Mouse (Mus musculus) c-Kit-positive CD71-positive TER-119-negative erythroid progenitor cells, embryonic 14.5 days (primary cell): ENCODE results near the gene Slc6a20b.

ENCODE experiments used
- DNase-seq: peaks from one replicate; pipeline ENCODE4 v3.0.0-alpha.2; 2013; ENCODE audit warnings: low read depth

Slc6a20b gene

DNA sequence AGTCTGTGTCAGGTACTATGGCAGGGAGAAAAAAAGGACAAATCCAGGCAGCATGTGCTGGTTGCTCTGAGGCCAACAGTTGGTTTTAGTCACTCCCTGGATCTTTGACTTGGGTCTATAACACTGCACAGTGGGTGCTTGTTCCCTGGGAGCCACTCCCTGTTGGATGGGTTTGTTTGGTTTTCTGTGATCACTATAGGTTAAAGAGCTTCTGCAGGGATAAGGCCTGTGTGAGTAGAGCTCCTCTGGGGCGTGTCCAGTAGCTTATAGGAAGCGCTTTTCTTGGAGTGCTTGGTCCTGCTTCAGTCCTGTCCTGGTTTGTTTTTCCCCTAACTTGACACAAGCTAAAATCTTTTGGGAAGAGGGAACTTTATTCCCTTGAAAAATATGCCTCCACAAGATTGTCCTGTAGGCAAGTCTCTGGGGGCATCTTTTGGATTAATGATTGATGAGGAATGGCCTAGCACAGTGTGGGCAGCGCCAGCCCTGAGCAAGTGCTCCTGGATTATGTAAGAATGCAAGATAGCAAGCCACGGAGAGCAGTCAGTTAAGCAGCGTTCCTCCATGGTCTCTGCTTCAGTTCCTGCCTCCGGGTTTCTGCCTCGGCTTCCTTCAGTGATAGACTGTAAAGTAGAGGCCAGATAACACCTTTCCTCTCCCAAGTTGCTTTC lies 43.0 kb downstream of the Slc6a20b start:
- DNase-seq: no peak

DNA sequence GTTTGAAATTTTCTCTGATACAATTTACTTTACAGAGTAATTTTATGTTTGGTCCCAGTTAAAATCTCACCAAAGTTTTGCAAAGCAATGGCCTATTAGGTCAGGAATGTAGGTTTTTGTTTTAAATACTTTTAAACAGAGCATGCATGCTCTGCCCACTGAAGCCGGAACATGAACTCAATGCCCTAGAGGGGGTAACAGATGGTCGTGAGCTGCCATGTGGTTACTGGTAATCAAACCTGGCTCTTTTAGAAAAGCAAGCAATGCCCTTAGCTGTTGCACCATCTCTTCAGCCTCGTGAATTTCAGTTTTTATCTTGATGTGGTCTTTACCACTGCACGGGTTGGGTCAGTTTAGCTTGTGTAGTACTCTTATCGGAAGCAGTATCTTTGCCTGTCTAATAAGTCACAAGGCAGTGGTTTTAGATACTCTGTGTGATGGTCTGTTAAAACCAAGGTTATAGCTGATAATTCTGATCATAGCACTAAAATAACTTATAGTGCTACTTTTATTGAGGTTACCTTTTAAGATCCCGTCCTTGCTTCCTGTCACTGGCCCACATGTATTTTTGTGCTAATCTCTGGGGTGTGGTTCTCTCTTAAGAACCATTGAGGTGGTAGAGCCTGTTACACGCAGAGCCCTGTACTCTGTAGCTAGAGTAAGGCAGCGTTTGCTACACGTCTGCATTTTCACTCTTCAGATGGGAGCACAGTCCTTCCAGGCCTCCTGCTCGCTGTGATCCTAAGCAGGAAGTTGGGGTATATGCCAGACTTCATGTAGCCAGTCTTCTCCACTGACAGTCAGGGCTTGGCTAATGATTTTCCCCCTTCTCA lies 54.8 kb downstream of the Slc6a20b start:
- DNase-seq: no peak

DNA sequence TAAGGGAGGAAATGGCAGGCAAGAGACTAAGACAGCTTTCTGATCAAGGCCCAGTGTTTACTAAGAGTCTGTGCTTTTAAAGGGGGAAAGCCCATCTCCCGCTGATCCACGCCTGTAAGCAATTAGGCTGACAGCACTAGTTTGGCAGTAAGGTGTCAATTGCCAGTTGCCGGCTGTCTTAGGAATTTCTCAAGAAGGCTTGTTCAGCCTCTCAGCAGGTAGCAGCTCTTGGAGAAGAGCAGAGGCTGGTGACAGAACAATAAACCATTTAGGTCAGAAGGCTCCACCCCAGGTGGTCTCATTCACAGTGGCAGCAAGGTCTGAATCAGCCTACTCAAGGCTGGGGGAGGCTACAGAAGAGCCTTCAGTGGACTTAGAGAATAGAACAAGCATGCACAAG lies 77.8 kb downstream of the Slc6a20b start:
- no peak for DNase-seq
